Mouse (Mus musculus): ENCODE measurements around the gene Vangl1. TPM values are rescaled to one million over a fixed set of nuclear protein-coding genes. Genes with fewer than 3 reads are reported as not detected.

Vangl1 gene
- 25.4 TPM for polyA plus RNA-seq (2012; fragmentation: generic; extraction: Trizol)
- long read RNA-seq, experiment 1, full-length matches to known transcripts: 2 of 15 reads
- long read RNA-seq, experiment 1, partial matches to known transcripts: 5 of 15 reads
- long read RNA-seq, experiment 1, other reads (novel, unspliced or antisense): 8 of 15 reads
- long read RNA-seq, experiment 2, full-length matches to known transcripts: 45 of 96 reads
- long read RNA-seq, experiment 2, partial matches to known transcripts: 39 of 96 reads
- long read RNA-seq, experiment 2, other reads (novel, unspliced or antisense): 12 of 96 reads

GRCm38 (mm10) chr3:102203781-102204721, at the start of gene Vangl1:
Vangl1 (minus strand) TSS chr3:102204693.
- TF ChIP-seq FOSL1 (IDR thresholded peaks at IDR 0.05; ENCODE audit: insufficient read depth, low read length, poor library complexity, severe bottlenecking): no peak
- TF ChIP-seq MYOD1 (IDR thresholded peaks at IDR 0.05; ENCODE audit: control insufficient read depth, insufficient read length, low read depth): no peak
- TF ChIP-seq MAX (IDR thresholded peaks at IDR 0.05): no peak
- no peak for TF ChIP-seq CTCF (IDR thresholded peaks at IDR 0.05; ENCODE audit: control insufficient read depth, insufficient read depth, insufficient read length)
- H3K79me2 ChIP-seq (ENCODE audit: control insufficient read depth, insufficient read depth): peaks cover 51% of the 10 kb centered on the region
- no peaks in the 10 kb centered on the region for H3K27me3 ChIP-seq (ENCODE audit: control insufficient read depth, insufficient read depth, insufficient read length)
- H3K4me3 ChIP-seq (ENCODE audit: insufficient read depth, poor library complexity, severe bottlenecking): peak within 1 kb of the TSS; percentile 80
- peaks cover 36% of the 10 kb centered on the region for H3K79me3 ChIP-seq (ENCODE audit: low read depth)
- H3K36me3 ChIP-seq (ENCODE audit: control insufficient read depth, insufficient read depth): no peaks in the 10 kb centered on the region
- H3ac ChIP-seq (ENCODE audit: control insufficient read depth, insufficient read length, low read depth): peak within 1 kb of the TSS; percentile 70

GRCm38 (mm10) chr3:102253554-102253953, 49.1 kb upstream of the Vangl1 start:
- H3K27me3 ChIP-seq (ENCODE audit: control insufficient read depth, insufficient read depth, insufficient read length): no peaks in the 10 kb centered on the region
- no peaks in the 10 kb centered on the region for H3K79me3 ChIP-seq (ENCODE audit: low read depth)
- no peak overlapping the region for H3K4me3 ChIP-seq (ENCODE audit: insufficient read depth, poor library complexity, severe bottlenecking)
- H3ac ChIP-seq (ENCODE audit: control insufficient read depth, insufficient read length, low read depth): no peak overlapping the region
- no peaks in the 10 kb centered on the region for H3K79me2 ChIP-seq (ENCODE audit: control insufficient read depth, insufficient read depth)
- TF ChIP-seq MAX (IDR thresholded peaks at IDR 0.05) (no peak), CEBPB (IDR thresholded peaks at IDR 0.05; ENCODE audit: low read depth) (no peak), USF1 (IDR thresholded peaks at IDR 0.05; ENCODE audit: low read depth) (no peak), FOSL1 (IDR thresholded peaks at IDR 0.05; ENCODE audit: insufficient read depth, low read length, poor library complexity, severe bottlenecking) (no peak), CTCF (IDR thresholded peaks at IDR 0.05; ENCODE audit: control insufficient read depth, insufficient read depth, insufficient read length) (no peak), MYOG (IDR thresholded peaks at IDR 0.05; ENCODE audit: control insufficient read depth, extremely low read depth, insufficient read length) (no peak), MYOD1 (IDR thresholded peaks at IDR 0.05; ENCODE audit: control insufficient read depth, insufficient read length, low read depth) (no peak)
- no peaks in the 10 kb centered on the region for H3K36me3 ChIP-seq (ENCODE audit: control insufficient read depth, insufficient read depth)

GRCm38 (mm10) chr3:102252927-102253326, 48.4 kb upstream of the Vangl1 start:
- H3K27me3 ChIP-seq (ENCODE audit: control insufficient read depth, insufficient read depth, insufficient read length): no peaks in the 10 kb centered on the region

GRCm38 (mm10) chr3:102250873-102251272, 46.4 kb upstream of the Vangl1 start:
- H3K36me3 ChIP-seq (ENCODE audit: control insufficient read depth, insufficient read depth): no peaks in the 10 kb centered on the region
- H3K79me2 ChIP-seq (ENCODE audit: control insufficient read depth, insufficient read depth): no peaks in the 10 kb centered on the region
- no peak for TF ChIP-seq CEBPB (IDR thresholded peaks at IDR 0.05; ENCODE audit: low read depth)
- TF ChIP-seq USF1 (IDR thresholded peaks at IDR 0.05; ENCODE audit: low read depth): no peak
- no peak for TF ChIP-seq MAX (IDR thresholded peaks at IDR 0.05)
- no peak for TF ChIP-seq MYOG (IDR thresholded peaks at IDR 0.05; ENCODE audit: control insufficient read depth, extremely low read depth, insufficient read length)
- TF ChIP-seq CTCF (IDR thresholded peaks at IDR 0.05; ENCODE audit: control insufficient read depth, insufficient read depth, insufficient read length): no peak
- H3K27me3 ChIP-seq (ENCODE audit: control insufficient read depth, insufficient read depth, insufficient read length): no peaks in the 10 kb centered on the region
- no peaks in the 10 kb centered on the region for H3K79me3 ChIP-seq (ENCODE audit: low read depth)
- H3ac ChIP-seq (ENCODE audit: control insufficient read depth, insufficient read length, low read depth): no peak overlapping the region
- no peak overlapping the region for H3K4me3 ChIP-seq (ENCODE audit: insufficient read depth, poor library complexity, severe bottlenecking)

More at GRCm38 (mm10) chr3:102252927-102253326, 48.4 kb upstream of the Vangl1 start:
- Histone ChIP-seq H3ac (ENCODE audit: control insufficient read depth, insufficient read length, low read depth) (no peak overlapping the region), H3K36me3 (ENCODE audit: control insufficient read depth, insufficient read depth) (no peaks in the 10 kb centered on the region), H3K4me3 (ENCODE audit: insufficient read depth, poor library complexity, severe bottlenecking) (no peak overlapping the region), H3K79me2 (ENCODE audit: control insufficient read depth, insufficient read depth) (no peaks in the 10 kb centered on the region), H3K79me3 (ENCODE audit: low read depth) (no peaks in the 10 kb centered on the region)
- TF ChIP-seq MYOG (IDR thresholded peaks at IDR 0.05; ENCODE audit: control insufficient read depth, extremely low read depth, insufficient read length) (no peak), FOSL1 (IDR thresholded peaks at IDR 0.05; ENCODE audit: insufficient read depth, low read length, poor library complexity, severe bottlenecking) (no peak), CTCF (IDR thresholded peaks at IDR 0.05; ENCODE audit: control insufficient read depth, insufficient read depth, insufficient read length) (no peak), USF1 (IDR thresholded peaks at IDR 0.05; ENCODE audit: low read depth) (no peak), MYOD1 (IDR thresholded peaks at IDR 0.05; ENCODE audit: control insufficient read depth, insufficient read length, low read depth) (no peak), CEBPB (IDR thresholded peaks at IDR 0.05; ENCODE audit: low read depth) (no peak), MAX (IDR thresholded peaks at IDR 0.05) (no peak)

GRCm38 (mm10) chr3:102249401-102249991, 45.0 kb upstream of the Vangl1 start:
- Histone ChIP-seq H3K4me3 (ENCODE audit: insufficient read depth, poor library complexity, severe bottlenecking) (no peak overlapping the region), H3K27me3 (ENCODE audit: control insufficient read depth, insufficient read depth, insufficient read length) (no peaks in the 10 kb centered on the region), H3K36me3 (ENCODE audit: control insufficient read depth, insufficient read depth) (no peaks in the 10 kb centered on the region), H3K79me3 (ENCODE audit: low read depth) (no peaks in the 10 kb centered on the region), H3K79me2 (ENCODE audit: control insufficient read depth, insufficient read depth) (no peaks in the 10 kb centered on the region), H3ac (ENCODE audit: control insufficient read depth, insufficient read length, low read depth) (no peak overlapping the region)
- TF ChIP-seq FOSL1 (IDR thresholded peaks at IDR 0.05; ENCODE audit: insufficient read depth, low read length, poor library complexity, severe bottlenecking) (no peak), MYOD1 (IDR thresholded peaks at IDR 0.05; ENCODE audit: control insufficient read depth, insufficient read length, low read depth) (no peak), MAX (IDR thresholded peaks at IDR 0.05) (no peak), CEBPB (IDR thresholded peaks at IDR 0.05; ENCODE audit: low read depth) (no peak), CTCF (IDR thresholded peaks at IDR 0.05; ENCODE audit: control insufficient read depth, insufficient read depth, insufficient read length) (no peak), USF1 (IDR thresholded peaks at IDR 0.05; ENCODE audit: low read depth) (no peak), MYOG (IDR thresholded peaks at IDR 0.05; ENCODE audit: control insufficient read depth, extremely low read depth, insufficient read length) (no peak)
